Mouse (Mus musculus): ENCODE results near the gene Homez. TPM values are rescaled to one million over a fixed set of nuclear protein-coding genes. Genes with fewer than 3 reads are reported as not detected.

Homez gene
- polyA plus RNA-seq (2012; rRNA removed) = 2.2 and 4.0 TPM in 2 replicates

DNA sequence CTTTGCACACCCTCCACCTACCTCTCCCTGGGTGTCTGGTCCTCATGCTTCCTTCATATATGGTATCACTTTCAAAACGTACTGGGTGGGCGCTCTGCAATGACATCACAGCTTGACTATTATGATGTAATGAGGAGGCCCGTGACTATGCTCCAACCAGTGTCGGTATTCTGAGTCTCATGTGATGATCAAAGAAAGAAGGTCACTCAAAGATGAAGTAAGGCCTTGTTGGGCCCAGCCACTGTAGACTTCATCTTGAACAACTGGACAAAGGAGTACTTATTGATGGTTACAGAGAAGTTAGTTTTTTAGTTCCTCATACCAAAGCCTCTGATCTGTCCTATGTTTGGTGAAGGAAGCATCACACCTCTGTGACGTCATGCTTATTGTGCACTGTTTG, at the start of gene Homez:
Gene Homez (minus strand): TSS at position 101 of the 400 bp plus-strand sequence.

DNA sequence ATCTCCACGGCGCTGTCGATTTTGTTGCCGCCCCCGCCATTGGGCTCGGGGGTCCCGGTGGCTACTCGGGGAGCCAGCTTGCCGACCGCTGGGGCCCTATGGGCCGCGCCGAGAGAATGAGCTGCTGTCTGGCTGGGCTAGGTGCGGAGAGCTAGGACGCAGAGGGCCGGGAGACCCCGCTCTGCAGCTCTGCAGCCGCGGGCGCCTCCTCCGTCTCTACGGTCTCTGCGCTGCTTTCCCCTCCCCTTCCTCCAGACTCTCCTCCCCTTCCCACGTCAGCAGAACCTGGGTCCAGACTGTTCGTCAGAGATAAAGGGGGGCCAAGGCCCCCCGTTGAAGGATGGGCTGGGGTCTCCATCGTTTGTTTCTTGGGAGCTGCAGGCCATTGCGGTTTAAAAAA, 42.1 kb upstream of the Homez start, which contains the start of gene Slc22a17:
Gene Slc22a17 (minus strand): TSS at position 247 of the 400 bp plus-strand sequence.

DNA sequence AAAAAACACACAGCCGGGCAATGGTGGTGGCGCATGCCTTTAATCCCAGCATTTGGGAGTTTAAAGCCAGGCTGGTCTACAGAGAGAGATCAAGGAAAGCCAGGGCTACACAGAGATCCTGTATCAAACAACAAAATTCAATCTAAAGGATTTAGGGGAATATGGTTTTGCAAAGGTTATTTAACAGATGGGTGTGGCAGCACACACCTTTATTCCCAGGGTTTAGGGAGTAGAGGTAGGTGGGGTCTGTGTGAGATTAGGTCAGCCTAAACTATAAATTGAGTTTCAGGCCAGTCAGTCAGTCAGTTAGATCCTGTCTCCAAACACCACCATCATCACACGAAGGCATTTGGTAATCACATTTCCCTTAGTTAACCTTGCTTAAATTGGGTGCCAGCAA, 21.4 kb upstream of the Homez start, which contains the start of gene Pabpn1:
Gene Pabpn1 (plus strand): TSS at position 301 of the 400 bp plus-strand sequence.

DNA sequence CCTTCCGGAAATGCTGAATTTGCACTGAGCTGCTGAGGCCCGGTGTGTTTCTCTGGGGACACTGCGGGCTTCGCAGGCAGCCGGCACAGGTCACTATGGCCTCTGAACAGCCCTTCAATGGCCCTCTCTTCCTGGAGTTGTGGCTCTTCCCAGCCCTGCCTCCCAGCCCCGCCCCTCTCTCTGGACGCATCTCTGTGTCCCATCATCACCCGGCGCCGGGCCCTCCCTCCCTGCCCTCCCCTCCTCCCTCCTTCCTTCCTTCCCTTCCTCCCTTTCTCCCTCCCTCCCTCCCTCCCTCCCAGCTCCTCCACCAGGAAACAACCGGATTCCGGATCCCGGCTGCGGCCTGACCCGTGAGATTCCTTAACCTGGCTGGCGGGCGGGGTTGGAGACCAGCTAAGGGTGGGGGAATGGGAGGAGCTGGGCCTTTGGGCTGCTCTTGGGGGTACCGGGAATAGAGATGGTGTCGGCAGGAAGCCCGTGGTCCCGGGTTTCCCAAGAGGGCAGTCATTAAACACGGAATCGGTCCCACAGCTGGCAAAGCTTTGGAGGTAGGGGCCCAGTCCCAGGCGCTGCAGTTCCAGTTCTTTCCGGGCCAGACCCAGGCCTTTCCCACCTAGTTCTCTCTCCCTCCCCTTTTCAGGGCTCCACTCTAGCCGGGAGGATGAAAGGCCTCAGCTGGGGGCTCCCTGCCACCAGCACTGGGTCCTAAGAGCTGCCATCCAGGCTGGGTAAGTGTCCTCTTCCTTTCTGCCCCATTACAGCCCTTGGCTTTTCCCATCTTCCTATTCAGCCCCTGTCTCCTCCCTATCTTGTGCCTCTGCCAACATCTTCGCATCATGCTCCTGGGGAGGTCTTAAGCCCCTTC, 12.6 kb upstream of the Homez start, which contains the start of the genes Bcl2l2 and Gm20521:
Gene Bcl2l2 (plus strand): TSS at position 224 of the 868 bp plus-strand sequence.
Gene Gm20521 (plus strand): TSS at position 288 of the 868 bp plus-strand sequence.

GRCm38 (mm10) chr14:54877048-54877715, 6.4 kb upstream of the Homez start, which contains the start of gene Ppp1r3e:
Gene Ppp1r3e (minus strand): TSS chr14:54877550.

DNA sequence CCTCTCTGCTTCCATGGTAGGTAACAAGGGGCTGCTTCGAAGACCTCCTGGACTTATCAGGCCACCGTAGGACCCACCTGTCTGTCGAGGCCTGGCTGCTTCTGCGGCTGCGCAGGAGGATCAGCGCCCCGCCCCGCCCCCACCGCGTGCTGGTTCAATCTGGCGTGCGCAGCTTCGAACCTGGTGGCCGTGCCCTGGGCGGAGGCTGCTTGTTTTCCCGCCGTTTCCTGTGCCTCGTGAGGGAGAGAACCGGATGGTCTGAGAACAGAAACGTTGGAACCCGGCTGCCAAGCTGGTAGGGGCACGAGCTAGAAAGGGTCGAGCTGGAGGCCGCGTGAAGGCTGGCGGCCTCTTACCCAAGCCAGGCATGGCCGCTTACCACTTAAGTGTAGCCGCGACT, 56.8 kb downstream of the Homez start, which contains the start of gene Rnf212b:
Gene Rnf212b (plus strand): TSS at position 151 of the 400 bp plus-strand sequence.

Other genes with a start within 250 kb of the Homez start
- not detected in 2 replicates for gene Psmb11, start 249.5 kb downstream of the Homez start, polyA plus RNA-seq (2012; rRNA removed)
- gene Gm17606, start 230.0 kb downstream of the Homez start, polyA plus RNA-seq (2012; rRNA removed) = not detected in 2 replicates
- 6.4 and 7.6 TPM in 2 replicates for gene Cdh24, start 229.6 kb downstream of the Homez start, polyA plus RNA-seq (2012; rRNA removed)
- 35.0 and 51.2 TPM in 2 replicates for gene 1700123O20Rik, start 184.7 kb downstream of the Homez start, polyA plus RNA-seq (2012; rRNA removed)
- 88.5 and 92.0 TPM in 2 replicates for gene Acin1, start 184.0 kb downstream of the Homez start, polyA plus RNA-seq (2012; rRNA removed)
- 0.06 TPM in 1 of 2 replicates, not detected in the other for gene Gm29776, start 172.1 kb downstream of the Homez start, polyA plus RNA-seq (2012; rRNA removed)
- 0.32 and 0.94 TPM in 2 replicates for gene Cebpe, start 158.8 kb downstream of the Homez start, polyA plus RNA-seq (2012; rRNA removed)
- gene Slc7a8, start 89.0 kb downstream of the Homez start, polyA plus RNA-seq (2012; rRNA removed) = 7.8 and 8.6 TPM in 2 replicates
- gene Rnf212b, start 56.8 kb downstream of the Homez start, polyA plus RNA-seq (2012; rRNA removed) = not detected in 2 replicates
- 19.1 and 22.7 TPM in 2 replicates for gene Ppp1r3e, start 6.6 kb upstream of the Homez start, polyA plus RNA-seq (2012; rRNA removed)
- gene Bcl2l2, start 12.4 kb upstream of the Homez start, polyA plus RNA-seq (2012; rRNA removed) = 57.4 and 72.3 TPM in 2 replicates
- 10.2 and 19.3 TPM in 2 replicates for gene Gm20521, start 12.5 kb upstream of the Homez start, polyA plus RNA-seq (2012; rRNA removed)
- 56.7 and 65.4 TPM in 2 replicates for gene Pabpn1, start 21.5 kb upstream of the Homez start, polyA plus RNA-seq (2012; rRNA removed)
- gene Slc22a17, start 42.2 kb upstream of the Homez start, polyA plus RNA-seq (2012; rRNA removed) = 30.7 and 38.2 TPM in 2 replicates
- 13.0 and 13.8 TPM in 2 replicates for gene Efs, start 55.2 kb upstream of the Homez start, polyA plus RNA-seq (2012; rRNA removed)
- gene Il25, start 61.7 kb upstream of the Homez start, polyA plus RNA-seq (2012; rRNA removed) = 0.67 and 0.92 TPM in 2 replicates
- 2.8 and 3.5 TPM in 2 replicates for gene Cmtm5, start 65.3 kb upstream of the Homez start, polyA plus RNA-seq (2012; rRNA removed)
- 0.06 TPM in 1 of 2 replicates, not detected in the other for gene Myh6, start 96.0 kb upstream of the Homez start, polyA plus RNA-seq (2012; rRNA removed)
- gene Gm17428, start 106.0 kb upstream of the Homez start, polyA plus RNA-seq (2012; rRNA removed) = not detected in 2 replicates
- 0.05 and 0.32 TPM in 2 replicates for gene Myh7, start 123.7 kb upstream of the Homez start, polyA plus RNA-seq (2012; rRNA removed)
- 9.1 and 11.1 TPM in 2 replicates for gene Ngdn, start 144.5 kb upstream of the Homez start, polyA plus RNA-seq (2012; rRNA removed)
- gene Zfhx2, start 221.4 kb upstream of the Homez start, polyA plus RNA-seq (2012; rRNA removed) = 2.0 and 2.7 TPM in 2 replicates
- 5.6 and 6.1 TPM in 2 replicates for gene Thtpa, start 223.8 kb upstream of the Homez start, polyA plus RNA-seq (2012; rRNA removed)
- 65.8 and 73.0 TPM in 2 replicates for gene Ap1g2, start 235.6 kb upstream of the Homez start, polyA plus RNA-seq (2012; rRNA removed)
- 5.5 and 7.1 TPM in 2 replicates for gene Jph4, start 246.0 kb upstream of the Homez start, polyA plus RNA-seq (2012; rRNA removed)